Mouse (Mus musculus) effector memory CD4-positive, alpha-beta T cell, adult 7 months (primary cell): ENCODE measurements around the gene BC017158. TPM values are rescaled to one million over a fixed set of nuclear protein-coding genes. Genes with fewer than 3 reads are reported as not detected.

Source experiments
- polyA plus RNA-seq: library from polyadenylated mRNA; unstranded; fragments of 100-300 nt; shearing (Covaris generic); gene quantifications from one replicate; pipeline ENCODE4 v1.2.1, GENCODE M21; 2017

BC017158 gene
- polyA plus RNA-seq: 20.9 TPM

DNA sequence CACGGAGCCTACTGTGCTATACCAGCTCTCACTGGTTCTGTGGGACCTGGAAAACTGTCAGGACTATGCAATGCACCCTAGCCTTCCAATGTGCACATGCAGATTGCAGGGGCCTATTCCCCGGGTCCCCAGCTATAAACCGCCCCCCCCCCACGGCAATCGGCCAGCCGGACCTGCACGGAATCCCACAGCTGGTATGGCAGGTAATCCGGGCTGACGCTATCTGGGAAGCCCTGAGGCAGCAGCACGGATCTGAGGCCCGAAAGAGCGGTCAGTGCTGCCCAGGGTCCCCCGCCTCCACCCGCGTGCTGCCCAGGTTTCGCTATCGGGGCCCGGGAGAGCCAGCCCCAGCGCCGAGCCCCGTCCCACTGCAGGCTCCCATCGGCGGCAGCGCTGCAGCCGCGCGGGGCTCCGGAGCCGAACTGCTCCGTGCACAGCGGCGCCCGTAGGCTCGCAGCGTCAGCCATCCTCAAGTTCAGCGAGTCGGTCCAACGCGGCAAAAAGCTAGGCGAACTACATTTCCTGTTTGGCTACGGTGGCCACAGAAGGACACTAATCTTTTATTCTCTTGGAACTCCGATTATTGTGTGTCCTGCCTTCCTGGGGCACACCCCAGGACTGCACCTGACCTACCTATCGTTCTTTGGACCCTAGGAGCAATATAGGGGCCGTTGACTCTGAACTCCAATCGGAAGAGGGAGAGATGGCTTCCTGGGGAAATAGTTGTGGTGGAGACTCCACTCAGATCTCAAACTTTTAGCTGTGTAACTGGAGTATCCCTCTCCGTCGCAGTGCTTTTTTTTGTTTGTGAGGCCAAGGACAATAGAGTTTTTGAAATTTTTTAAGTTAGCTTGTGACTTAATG is at the start of gene BC017158:
Gene BC017158, minus strand, starts transcription at position 554 of the 864 bp plus-strand sequence.

DNA sequence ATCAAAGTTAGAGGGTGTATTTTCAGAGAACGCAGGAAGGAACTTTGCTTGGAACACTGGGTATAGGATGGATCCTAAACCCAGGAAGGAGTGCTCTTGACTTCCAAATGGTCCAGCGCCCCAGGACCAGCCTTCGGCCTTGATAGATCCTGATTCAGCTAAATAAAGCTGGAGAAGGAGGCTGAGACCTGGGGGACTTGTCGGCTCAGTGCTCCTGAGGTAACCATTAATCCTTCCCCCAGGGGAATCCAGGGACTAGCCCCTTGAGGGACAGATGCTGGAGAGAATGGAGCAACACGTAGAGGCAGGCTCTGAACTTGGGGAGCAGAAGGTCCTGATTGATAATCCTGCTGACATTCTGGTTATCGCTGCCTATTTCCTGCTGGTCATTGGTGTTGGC is 32.6 kb downstream of the BC017158 start, which contains the start of gene Slc5a2:
Gene Slc5a2, plus strand, starts transcription at position 247 of the 400 bp plus-strand sequence.

GRCm38 (mm10) chr7:128246496-128247391 is 51.2 kb downstream of the BC017158 start, which contains the start of gene Tgfb1i1:
Tgfb1i1 (plus strand) TSS chr7:128246812.

GRCm38 (mm10) chr7:128237927-128238778 is 59.8 kb downstream of the BC017158 start, which contains the start of gene 9130023H24Rik:
9130023H24Rik (minus strand) TSS chr7:128238031.

GRCm38 (mm10) chr7:128236856-128237592 is 60.9 kb downstream of the BC017158 start, which contains the start of gene Armc5:
Armc5 (plus strand) TSS chr7:128237342.

Other genes with a start within 250 kb of the BC017158 start
- 0.99 TPM for gene Itgam, start 235.5 kb downstream of the BC017158 start, polyA plus RNA-seq
- not detected for gene Gm49368, start 235.5 kb downstream of the BC017158 start, polyA plus RNA-seq
- 0.72 TPM for gene Itgax, start 168.6 kb downstream of the BC017158 start, polyA plus RNA-seq
- 0.24 TPM for gene Itgad, start 143.8 kb downstream of the BC017158 start, polyA plus RNA-seq
- gene Cox6a2, start 91.8 kb downstream of the BC017158 start, polyA plus RNA-seq: not detected
- gene Armc5, start 60.8 kb downstream of the BC017158 start, polyA plus RNA-seq: 19.0 TPM
- 0.56 TPM for gene 9130023H24Rik, start 60.1 kb downstream of the BC017158 start, polyA plus RNA-seq
- 0.56 TPM for gene Tgfb1i1, start 51.4 kb downstream of the BC017158 start, polyA plus RNA-seq
- gene Slc5a2, start 32.5 kb downstream of the BC017158 start, polyA plus RNA-seq: 0.56 TPM
- 71.1 TPM for gene Rgs10, start 120.6 kb upstream of the BC017158 start, polyA plus RNA-seq
- gene Tial1, start 163.5 kb upstream of the BC017158 start, polyA plus RNA-seq: 32.4 TPM
- 28.4 TPM for gene Bag3, start 225.4 kb upstream of the BC017158 start, polyA plus RNA-seq